Mouse (Mus musculus): ENCODE data around the gene Mettl26.

DNA sequence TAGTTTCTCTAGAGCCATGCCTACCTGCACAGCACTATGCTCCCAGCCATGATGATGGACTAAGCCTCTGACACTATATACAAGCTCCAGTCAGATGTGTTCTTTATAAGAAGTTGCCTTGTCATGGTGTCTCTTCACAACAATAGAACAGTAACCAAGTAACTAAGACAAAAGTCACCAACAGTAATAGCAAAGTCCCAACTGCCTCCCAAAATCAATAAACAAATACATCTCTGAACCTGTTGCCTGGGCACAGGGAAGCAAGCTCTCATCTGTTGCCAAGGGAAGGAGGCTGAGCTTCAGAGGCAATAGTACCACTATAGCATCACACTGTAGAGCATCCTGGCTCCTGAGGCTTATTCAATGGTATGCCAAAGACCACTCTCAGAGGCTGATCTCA, 11.9 kb downstream of the Mettl26 start:
- TF ChIP-seq CTCF (IDR thresholded peaks at IDR 0.05; ENCODE audit: extremely low read depth, insufficient read depth, low read length), result no peak
- TF ChIP-seq POLR2A (IDR thresholded peaks at IDR 0.05; ENCODE audit: extremely low read depth, insufficient read depth, low read length), result no peak
